Mouse (Mus musculus) CD4-positive, CD25-positive, alpha-beta regulatory T cell, adult 9 weeks (primary cell): Measurements from ENCODE around the gene Nes. TPM values are rescaled to one million over a fixed set of nuclear protein-coding genes. Genes with fewer than 3 reads are reported as not detected.

Experiments
- polyA plus RNA-seq: library from polyadenylated mRNA; unstranded; fragments of 100-300 nt; shearing (Covaris generic); gene quantifications from one replicate; pipeline ENCODE4 v1.2.1, GENCODE M21; 2017

Gene Nes
- 0.06 TPM for polyA plus RNA-seq

GRCm38 (mm10) chr3:87970939-87971488 lies at the start of gene Nes:
TSS of gene Nes (plus strand) at chr3:87971078.

GRCm38 (mm10) chr3:87930078-87930795 lies 40.6 kb upstream of the Nes start, which contains the start of the genes Isg20l2 and Rrnad1:
TSS of gene Isg20l2 (plus strand) at chr3:87930314.
TSS of gene Rrnad1 (minus strand) at chr3:87930717.

DNA sequence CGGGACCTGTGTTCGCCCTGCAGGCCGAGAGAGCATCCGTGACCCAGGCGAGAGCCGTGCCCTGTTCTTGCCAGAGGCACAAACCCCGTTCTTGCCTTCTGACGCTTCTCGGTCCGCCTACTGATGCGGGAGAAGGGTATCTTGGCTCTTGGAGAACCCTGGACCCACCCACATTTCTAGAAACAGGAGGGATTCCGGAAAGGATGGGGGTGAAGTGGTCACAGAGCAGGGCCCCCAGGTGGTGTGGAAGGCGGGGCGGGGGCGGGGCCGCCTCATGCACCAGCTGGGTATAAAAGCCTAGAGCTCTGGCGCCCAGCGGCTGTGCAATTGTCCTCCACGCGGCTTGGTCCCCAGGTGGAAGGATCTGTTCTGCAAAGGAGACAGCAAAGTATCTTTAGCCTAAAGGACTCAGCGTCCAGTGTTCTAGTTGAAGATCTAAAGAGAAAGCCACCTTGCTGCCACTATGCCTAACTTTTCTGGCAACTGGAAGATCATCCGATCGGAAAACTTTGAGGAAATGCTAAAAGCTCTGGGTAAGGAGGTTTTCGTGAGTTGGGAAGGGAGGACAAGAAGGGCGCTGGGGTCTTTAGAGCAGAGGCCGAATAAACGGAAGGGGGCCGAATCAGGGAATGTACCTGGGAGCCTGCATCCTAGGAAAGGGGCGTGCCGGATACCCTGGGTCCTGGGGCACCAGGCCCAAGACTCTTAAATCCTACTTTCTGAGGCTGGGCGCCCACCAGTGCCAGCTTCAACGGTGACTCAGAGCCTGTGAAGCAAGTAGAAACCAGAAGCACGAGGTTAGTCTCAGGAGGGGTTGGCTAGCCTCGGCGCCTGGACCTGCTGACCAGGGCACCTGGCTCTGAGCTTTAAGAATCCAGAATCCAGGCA lies 22.3 kb upstream of the Nes start, which contains the start of gene Crabp2:
TSS of gene Crabp2 (plus strand) at position 289 of the 888 bp plus-strand sequence.

DNA sequence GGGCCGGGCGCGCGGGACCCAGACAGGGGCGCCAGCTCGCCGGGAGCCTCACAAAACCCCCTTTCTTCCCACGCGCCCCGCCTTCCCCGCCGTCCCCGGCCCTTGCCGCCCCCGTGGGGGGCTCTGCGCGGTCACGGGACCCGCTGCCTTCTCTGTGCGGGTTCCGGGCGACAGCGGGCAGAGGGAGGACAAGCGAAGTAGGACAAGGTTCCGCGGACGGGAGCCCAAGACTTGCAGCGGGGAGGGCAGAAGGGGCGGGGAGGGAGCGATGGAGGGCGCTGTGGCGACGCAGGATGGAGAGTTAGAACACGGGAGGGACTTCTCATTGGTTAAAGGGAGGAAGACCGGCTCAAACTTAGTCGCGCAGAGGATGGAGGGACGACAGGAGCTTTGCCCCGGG lies 29.3 kb downstream of the Nes start, which contains the start of gene Bcan:
TSS of gene Bcan (minus strand) at position 50 of the 400 bp plus-strand sequence.

GRCm38 (mm10) chr3:88027434-88028186 lies 56.7 kb downstream of the Nes start, which contains the start of gene Hapln2:
TSS of gene Hapln2 (minus strand) at chr3:88027583.

Other genes starting within 250 kb of the Nes start
- gene Lrrc71, start 222.5 kb upstream of the Nes start, polyA plus RNA-seq = 0.17 TPM
- gene Ntrk1, start 175.9 kb upstream of the Nes start, polyA plus RNA-seq = not detected
- gene Insrr, start 174.1 kb upstream of the Nes start, polyA plus RNA-seq = 0.65 TPM
- gene Pear1, start 146.8 kb upstream of the Nes start, polyA plus RNA-seq = 64.2 TPM
- 289 TPM for gene Sh2d2a, start 124.3 kb upstream of the Nes start, polyA plus RNA-seq
- gene Prcc, start 85.5 kb upstream of the Nes start, polyA plus RNA-seq = 8.1 TPM
- gene Hdgf, start 64.8 kb upstream of the Nes start, polyA plus RNA-seq = 24.7 TPM
- 148 TPM for gene Mrpl24, start 51.6 kb upstream of the Nes start, polyA plus RNA-seq
- 8.1 TPM for gene Isg20l2, start 40.8 kb upstream of the Nes start, polyA plus RNA-seq
- 31.9 TPM for gene Rrnad1, start 40.4 kb upstream of the Nes start, polyA plus RNA-seq
- not detected for gene Crabp2, start 22.4 kb upstream of the Nes start, polyA plus RNA-seq
- gene Bcan, start 29.2 kb downstream of the Nes start, polyA plus RNA-seq = not detected
- not detected for gene Hapln2, start 56.5 kb downstream of the Nes start, polyA plus RNA-seq
- gene Gpatch4, start 72.0 kb downstream of the Nes start, polyA plus RNA-seq = 43.6 TPM
- gene Naxe, start 87.4 kb downstream of the Nes start, polyA plus RNA-seq = 102 TPM
- not detected for gene Ttc24, start 107.2 kb downstream of the Nes start, polyA plus RNA-seq
- 0.84 TPM for gene Iqgap3, start 110.9 kb downstream of the Nes start, polyA plus RNA-seq
- gene Mef2d, start 171.3 kb downstream of the Nes start, polyA plus RNA-seq = 22.5 TPM